In genomic region chr3:95891211-95892065, GRCm38 (mm10) we compare ENCODE assay signal across 8 mouse cellular contexts. TPM values are rescaled to one million over a fixed set of nuclear protein-coding genes. Genes with fewer than 3 reads are reported as not detected.
DNase-seq lines count a peak whose midpoint lies in the region; ATAC-seq and TF ChIP-seq lines count a peak whose summit lies in the region.

BC028528 (minus strand) TSS chr3:95892005.

- peak within 1 kb of the TSS; percentile 66 for H3K9ac ChIP-seq in MEL (ENCODE audit: control insufficient read depth, low read depth, low read length, poor library complexity, severe bottlenecking)
- H3K9ac ChIP-seq in forebrain, embryonic 11.5 days (ENCODE audit: low read length) = peak within 1 kb of the TSS; percentile 32
- H3K9ac ChIP-seq in hindbrain, embryonic 13.5 days = peak within 1 kb of the TSS; percentile 9
- peak within 1 kb of the TSS; percentile 32; the same call in 1 of the 2 replicates for H3K9ac ChIP-seq in neural tube, embryonic 14.5 days (replicated peaks; ENCODE audit: low read depth, low read length)

- no peak for TF ChIP-seq RAD21 in MEL (IDR thresholded peaks at IDR 0.05; ENCODE audit: low read depth, low read length)

- peak within 1 kb of the TSS; percentile 79 for H3K27ac ChIP-seq in MEL (ENCODE audit: control insufficient read depth, low read depth, low read length)
- H3K27ac ChIP-seq in forebrain, embryonic 11.5 days (ENCODE audit: low read depth, low read length) = peak within 1 kb of the TSS; percentile 46; the same call in 1 of the 2 replicates
- peak within 1 kb of the TSS; percentile 75 for H3K27ac ChIP-seq in hindbrain, embryonic 13.5 days
- H3K27ac ChIP-seq in neural tube, embryonic 14.5 days (ENCODE audit: low read depth, low read length) = peak within 1 kb of the TSS; percentile 55

- peak within 1 kb of the TSS; percentile 59 to 82 for H3K4me3 ChIP-seq in MEL (ENCODE audit: control insufficient read depth in 1 of 2, insufficient read depth in 1 of 2, low read depth in 2 of 2, low read length in 2 of 2)
- H3K4me3 ChIP-seq in forebrain, embryonic 11.5 days (ENCODE audit: low read depth, low read length) = no peak within 1 kb of the TSS
- H3K4me3 ChIP-seq in hindbrain, embryonic 13.5 days = 0 out of 2 replicates have a peak within 1 kb of the TSS, but pooled peaks have one; percentile 9
- peak within 1 kb of the TSS; percentile 9; the same call in 1 of the 2 replicates for H3K4me3 ChIP-seq in neural tube, embryonic 14.5 days (ENCODE audit: low read depth, low read length)

- peaks cover 11% of the 10 kb centered on the region for H3K79me2 ChIP-seq in MEL (ENCODE audit: control insufficient read depth, insufficient read depth, low read length, poor library complexity)

- ATAC-seq in forebrain, embryonic 11.5 days (replicated peaks; ENCODE audit: low FRiP score) = no peak
- no peak for ATAC-seq in hindbrain, embryonic 13.5 days (ENCODE audit: low FRiP score)
- ATAC-seq in neural tube, embryonic 14.5 days (ENCODE audit: low read depth) = no peak

- TF ChIP-seq EP300 in MEL (IDR thresholded peaks at IDR 0.05; ENCODE audit: low read depth in 1 of 2, low read length in 2 of 2) = no peak; a peak in 1 of 4 replicates

- H3K27me3 ChIP-seq in MEL (ENCODE audit: control insufficient read depth in 1 of 2, insufficient read depth in 2 of 2, low read length in 2 of 2) = no peaks in the 10 kb centered on the region
- H3K27me3 ChIP-seq in forebrain, embryonic 11.5 days (ENCODE audit: control insufficient read depth, insufficient read depth, low read length) = no peaks in the 10 kb centered on the region
- peaks cover 6% of the 10 kb centered on the region; the same call in 1 of the 2 replicates for H3K27me3 ChIP-seq in hindbrain, embryonic 13.5 days
- H3K27me3 ChIP-seq in neural tube, embryonic 14.5 days (ENCODE audit: control insufficient read depth, insufficient read depth, low read length) = no peaks in the 10 kb centered on the region

- peak; percentile 87 for DNase-seq in 416B (ENCODE audit: low read depth)
- peak; percentile 92 for DNase-seq in MEL (ENCODE audit: low read depth, low spot score)
- DNase-seq in forebrain, embryonic 11.5 days (ENCODE audit: low spot score) = no peak
- DNase-seq in lung, adult 18-20 months = peak; percentile 69 to 74
- no peak for DNase-seq in layer of hippocampus, adult 9-11 months
- DNase-seq in left cerebral cortex, postnatal 4 days = no peak

- WGBS in forebrain, embryonic 11.5 days = 26% methylated on average over 12 of the region's 12 CpGs
- 25% methylated on average over 12 of the region's 12 CpGs for WGBS in hindbrain, embryonic 13.5 days
- 22% methylated on average over 12 of the region's 12 CpGs for WGBS in neural tube, embryonic 14.5 days

- peak in 1 of 2 experiments; percentile 69; a peak in 2 of 4 replicates for TF ChIP-seq POLR2A in MEL (IDR thresholded peaks at IDR 0.05; ENCODE audit: control insufficient read depth in 1 of 2, insufficient read depth in 1 of 2, low read depth in 1 of 2, low read length in 2 of 2, poor library complexity in 1 of 2)

- no peaks in the 10 kb centered on the region for H3K9me3 ChIP-seq in MEL (replicated peaks; ENCODE audit: insufficient read depth, low read length)
- no peaks in the 10 kb centered on the region for H3K9me3 ChIP-seq in forebrain, embryonic 11.5 days (ENCODE audit: control insufficient read depth, low read length)
- H3K9me3 ChIP-seq in hindbrain, embryonic 13.5 days = no peaks in the 10 kb centered on the region
- H3K9me3 ChIP-seq in neural tube, embryonic 14.5 days (ENCODE audit: control insufficient read depth, low read length) = no peaks in the 10 kb centered on the region

- intact Hi-C loops in left cerebral cortex, postnatal 4 days (cut with DNase I) = no loop called here

- peak within 1 kb of the TSS; percentile 18; the same call in 1 of the 2 replicates for H3K4me2 ChIP-seq in forebrain, embryonic 11.5 days (ENCODE audit: low read depth, low read length, severe bottlenecking)
- peak within 1 kb of the TSS; percentile 29 for H3K4me2 ChIP-seq in hindbrain, embryonic 13.5 days
- peak within 1 kb of the TSS; percentile 27; the same call in 1 of the 2 replicates for H3K4me2 ChIP-seq in neural tube, embryonic 14.5 days (ENCODE audit: low read depth, low read length)

- no peak for TF ChIP-seq CTCF in MEL (IDR thresholded peaks at IDR 0.05 in 2 of 3, conservative IDR thresholded peaks at IDR 0.05 in 1 of 3; ENCODE audit: control insufficient read depth in 1 of 3, insufficient read depth in 1 of 3, low read depth in 2 of 3, low read length in 3 of 3, poor library complexity in 1 of 3, severe bottlenecking in 1 of 3)

- H3K36me3 ChIP-seq in MEL (ENCODE audit: control insufficient read depth in 1 of 2, insufficient read depth in 2 of 2, low read length in 2 of 2) = peaks cover 0 to 16% of the 10 kb centered on the region in 2 experiments; a peak in 2 of 4 replicates
- H3K36me3 ChIP-seq in forebrain, embryonic 11.5 days (ENCODE audit: control insufficient read depth, insufficient read depth, low read length) = no peaks in the 10 kb centered on the region
- no peaks in the 10 kb centered on the region for H3K36me3 ChIP-seq in hindbrain, embryonic 13.5 days
- no peaks in the 10 kb centered on the region for H3K36me3 ChIP-seq in neural tube, embryonic 14.5 days (ENCODE audit: control insufficient read depth, insufficient read depth, low read length)

- H3K4me1 ChIP-seq in MEL (ENCODE audit: control insufficient read depth in 1 of 2, insufficient read depth in 2 of 2, low read length in 2 of 2) = peaks cover 12 to 20% of the 10 kb centered on the region in 2 experiments
- peaks cover 7% of the 10 kb centered on the region; the same call in 1 of the 2 replicates for H3K4me1 ChIP-seq in forebrain, embryonic 11.5 days (replicated peaks; ENCODE audit: control insufficient read depth, insufficient read depth, low read length)
- peaks cover 31% of the 10 kb centered on the region for H3K4me1 ChIP-seq in hindbrain, embryonic 13.5 days (replicated peaks)
- peaks cover 9% of the 10 kb centered on the region for H3K4me1 ChIP-seq in neural tube, embryonic 14.5 days (ENCODE audit: control insufficient read depth, insufficient read depth, low read length)

TF ChIP-seq in MEL, 35 proteins besides CTCF, POLR2A, EP300 and RAD21 (continues in another document):
- TF ChIP-seq MAX (IDR thresholded peaks at IDR 0.05; ENCODE audit: low read length) = peak; percentile 65; the same call in 1 of the 2 replicates
- TF ChIP-seq E2F4 (IDR thresholded peaks at IDR 0.05; ENCODE audit: borderline replicate concordance, low read depth, low read length) = no peak; the same call in 1 of the 2 replicates
- TF ChIP-seq ELF1 (IDR thresholded peaks at IDR 0.05; ENCODE audit: low read depth, low read length) = no peak; the same call in 1 of the 2 replicates
- no peak for TF ChIP-seq MEF2A (IDR thresholded peaks at IDR 0.05; ENCODE audit: extremely low read depth, insufficient replicate concordance, low read depth, low read length, poor library complexity, severe bottlenecking)
- no peak for TF ChIP-seq TCF12 (IDR thresholded peaks at IDR 0.05; ENCODE audit: low read depth, low read length)
- no peak for TF ChIP-seq MAFK (IDR thresholded peaks at IDR 0.05; ENCODE audit: borderline replicate concordance, low read depth, low read length)
- TF ChIP-seq SIN3A (IDR thresholded peaks at IDR 0.05; ENCODE audit: low read length) = no peak; the same call in none of the 2 replicates
- peak; percentile 79; the same call in 1 of the 2 replicates for TF ChIP-seq TBP (IDR thresholded peaks at IDR 0.05; ENCODE audit: low read depth, low read length)
- no peak for TF ChIP-seq ZKSCAN1 (IDR thresholded peaks at IDR 0.05; ENCODE audit: low read depth, low read length)
- TF ChIP-seq MXI1 (IDR thresholded peaks at IDR 0.05; ENCODE audit: low read depth, low read length) = peak; percentile 37
- no peak for TF ChIP-seq CHD1 (IDR thresholded peaks at IDR 0.05; ENCODE audit: low read depth, low read length)
- no peak for TF ChIP-seq KAT2A (conservative IDR thresholded peaks at IDR 0.05; ENCODE audit: low read depth, low read length)
- no peak for TF ChIP-seq GATA1 (IDR thresholded peaks at IDR 0.05; ENCODE audit: low read depth, low read length)
- 0 out of 2 replicates have a peak, but pooled peaks have one; percentile 51 for TF ChIP-seq ETS1 (IDR thresholded peaks at IDR 0.05; ENCODE audit: low read depth, low read length)
- 0 out of 2 replicates have a peak, but pooled peaks have one; percentile 54 for TF ChIP-seq UBTF (IDR thresholded peaks at IDR 0.05; ENCODE audit: borderline replicate concordance, insufficient read depth, low read depth, low read length)
- no peak; the same call in 1 of the 2 replicates for TF ChIP-seq RCOR1 (IDR thresholded peaks at IDR 0.05; ENCODE audit: low read depth, low read length)
- no peak for TF ChIP-seq MYB (IDR thresholded peaks at IDR 0.05; ENCODE audit: low read depth, low read length)
- TF ChIP-seq POLR2AphosphoS5 (IDR thresholded peaks at IDR 0.05; ENCODE audit: borderline replicate concordance, low read depth, low read length) = no peak
- TF ChIP-seq CHD2 (IDR thresholded peaks at IDR 0.05; ENCODE audit: low read length) = no peak
- no peak for TF ChIP-seq ZNF384 (IDR thresholded peaks at IDR 0.05; ENCODE audit: low read depth, low read length)
- peak; percentile 39; the same call in 1 of the 2 replicates for TF ChIP-seq MYC (IDR thresholded peaks at IDR 0.05; ENCODE audit: low read depth, low read length)
- TF ChIP-seq HCFC1 (IDR thresholded peaks at IDR 0.05; ENCODE audit: low read depth, low read length) = peak; percentile 53; the same call in 1 of the 2 replicates
- TF ChIP-seq MAZ (IDR thresholded peaks at IDR 0.05; ENCODE audit: low read depth, low read length) = peak; percentile 68; the same call in 1 of the 2 replicates
- TF ChIP-seq NRF1 (IDR thresholded peaks at IDR 0.05; ENCODE audit: insufficient read depth, low read depth, low read length, poor library complexity, severe bottlenecking) = no peak
- no peak for TF ChIP-seq POLR2AphosphoS2 (IDR thresholded peaks at IDR 0.05; ENCODE audit: low read length)
- TF ChIP-seq ZC3H11A (IDR thresholded peaks at IDR 0.05; ENCODE audit: low read depth, low read length) = no peak
- peak; percentile 59; the same call in 1 of the 2 replicates for TF ChIP-seq NELFE (IDR thresholded peaks at IDR 0.05; ENCODE audit: low read depth, low read length)

RNA-seq across cellular contexts. Expression of gene BC028528, which starts in this region (rescaled TPM):
- 7.4 and 12.2 TPM in 2 replicates for total RNA-seq in MEL (2012; rRNA removed)
- polyA plus RNA-seq in MEL (2012; ENCODE audit: insufficient read depth in 1 of 2, insufficient read length in 2 of 2, low read depth in 1 of 2, low replicate concordance in 2 of 2, missing spikeins in 1 of 2) = 10 to 100 TPM in 1 of 2 experiments, not detected in 1; 13.6 TPM
- polyA plus RNA-seq in forebrain, embryonic 11.5 days (2014; fragmentation: Nextera tagmentation; extraction: Ambion mirVana) = 7.5 and 10.3 TPM in 2 replicates
- polyA plus RNA-seq in hindbrain, embryonic 13.5 days (2015; fragmentation: Nextera tagmentation; extraction: Ambion mirVana) = 19.4 and 21.2 TPM in 2 replicates
- polyA plus RNA-seq in neural tube, embryonic 14.5 days (2014; fragmentation: Nextera tagmentation; extraction: Ambion mirVana) = 12.3 and 25.0 TPM in 2 replicates
- total RNA-seq in left cerebral cortex, postnatal 4 days (2021) = 10 to 100 TPM in 1 of 2 experiments, 1 to 10 TPM in 1; 6.8 to 10.8 TPM

Comparison
In these comparisons a context has a peak if more than half of its experiments do, and no peak if none do; other contexts are left out.
1. DNase-seq: peak in 416B (single experiment), MEL (single experiment) and lung, adult 18-20 months (2 of 2); none in forebrain, embryonic 11.5 days (single experiment), layer of hippocampus, adult 9-11 months (single experiment) and left cerebral cortex, postnatal 4 days (single experiment).
2. H3K9ac ChIP-seq: peak in every context shown above with its lines; median percentile 66 in MEL; 32 in forebrain, embryonic 11.5 days; 32 in neural tube, embryonic 14.5 days; 9 in hindbrain, embryonic 13.5 days.
3. Peak in every context shown above with its lines, with median percentiles within 50 percentile points of each other: H3K27ac ChIP-seq and H3K4me2 ChIP-seq.